Mouse (Mus musculus): ENCODE measurements around the gene Nln. TPM values are rescaled to one million over a fixed set of nuclear protein-coding genes. Genes with fewer than 3 reads are reported as not detected.

Gene Nln
- total and polyA plus RNA-seq, 3 experiments = 38.5 to 76.5 (median 51.2) TPM

DNA sequence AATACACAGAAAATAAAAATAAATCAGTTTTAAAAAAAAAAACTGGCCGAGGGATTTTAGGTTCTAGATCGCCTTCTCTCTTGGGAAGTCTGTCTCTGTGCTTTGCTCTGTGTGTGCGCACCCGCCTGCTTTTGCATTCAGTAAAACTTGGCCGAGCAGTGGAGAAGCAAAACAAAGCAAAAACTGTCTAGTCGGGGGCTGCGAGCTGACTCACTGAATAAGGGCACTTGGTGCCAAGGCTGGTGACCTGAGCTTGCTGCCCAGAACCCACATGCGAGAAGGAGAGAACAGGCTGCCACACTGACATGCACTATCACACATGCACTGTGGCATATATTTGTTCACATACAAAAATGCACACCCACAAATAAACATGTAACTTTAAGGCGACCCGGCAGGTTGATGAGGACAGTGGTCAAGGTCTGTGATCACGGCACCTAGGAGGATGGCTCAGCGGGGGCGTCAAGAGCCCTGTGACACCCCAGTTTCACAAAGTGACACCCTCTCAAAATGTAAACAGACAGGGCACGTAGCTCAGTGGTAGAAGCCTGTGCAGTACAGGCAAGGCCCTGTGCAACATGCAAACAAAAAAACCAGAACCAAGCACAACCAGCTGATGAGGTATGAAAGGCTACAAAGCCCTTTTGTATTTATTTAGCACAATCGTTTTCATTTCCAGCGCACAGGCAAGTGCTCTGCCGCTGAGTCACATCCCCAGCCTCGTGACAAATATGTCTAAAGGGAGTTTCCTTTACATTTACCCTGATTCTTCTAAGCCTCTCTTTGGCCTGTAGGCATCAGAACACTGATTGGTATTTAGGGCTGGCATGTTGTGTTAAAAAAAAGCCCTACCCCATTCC is 93.9 kb downstream of the Nln start:
- DNase-seq (ENCODE audit: extremely low read depth) = no peak
- in situ Hi-C loops (cut with MboI; ENCODE audit: low pct_ligation_motif_present, low pct_unique_long_range_greater_than_20kb, low sequenced_read_pairs) (no loop called here), dilution Hi-C loops (cut with MboI; ENCODE audit: extremely low pct_ligation_motif_present, extremely low pct_unique_long_range_greater_than_20kb, low sequenced_read_pairs) (no loop called here)
- H3K9me3 ChIP-seq (replicated peaks; ENCODE audit: low read length) = peaks cover 6% of the 10 kb centered on the region
- H3K4me2 ChIP-seq (ENCODE audit: insufficient read depth, low read depth, poor library complexity, severe bottlenecking) = no peak overlapping the region
- no peak overlapping the region for H3K9ac ChIP-seq (ENCODE audit: insufficient read depth, low read depth)
- H3K27ac ChIP-seq (ENCODE audit: insufficient read depth, low read depth) = no peak overlapping the region
- H3K36me3 ChIP-seq (replicated peaks in 1 of 2; ENCODE audit: control insufficient read depth in 1 of 2, insufficient read depth in 1 of 2, low read length in 1 of 2) = peaks cover 2 to 19% of the 10 kb centered on the region in 2 experiments
- H3K4me3 ChIP-seq (replicated peaks in 1 of 3; ENCODE audit: low read depth in 2 of 3, low read length in 2 of 3, poor library complexity in 1 of 3) = no peak overlapping the region
- no peaks in the 10 kb centered on the region for H3K27me3 ChIP-seq (replicated peaks)
- TF ChIP-seq MAZ (IDR thresholded peaks at IDR 0.05; ENCODE audit: low read depth, low read length) (no peak), IRF4 (IDR thresholded peaks at IDR 0.05; ENCODE audit: low read depth, low read length) (no peak), MYC (IDR thresholded peaks at IDR 0.05; ENCODE audit: low read depth, low read length) (no peak), CHD2 (IDR thresholded peaks at IDR 0.05; ENCODE audit: low read length) (no peak), MAFK (IDR thresholded peaks at IDR 0.05; ENCODE audit: insufficient replicate concordance, low read length) (no peak), KAT2A (IDR thresholded peaks at IDR 0.05; ENCODE audit: insufficient replicate concordance, low read length) (no peak), USF2 (conservative IDR thresholded peaks at IDR 0.05; ENCODE audit: low read depth, low read length) (no peak), UBTF (IDR thresholded peaks at IDR 0.05; ENCODE audit: low read depth, low read length) (no peak)
- peaks cover 0 to 20% of the 10 kb centered on the region in 2 experiments; a peak in 2 of 4 replicates for H3K4me1 ChIP-seq (ENCODE audit: control insufficient read depth in 1 of 2, insufficient read depth in 2 of 2)
- no peaks in the 10 kb centered on the region for H3K79me2 ChIP-seq (replicated peaks; ENCODE audit: control insufficient read depth, extremely low read depth, insufficient read depth, poor library complexity, severe bottlenecking)

- in situ Hi-C loops (cut with MboI; ENCODE audit: low pct_ligation_motif_present, low pct_unique_long_range_greater_than_20kb, low sequenced_read_pairs) = no loop called here
Measured at GRCm38 (mm10) chr13:104014038-104014437, 95.4 kb downstream of the Nln start.

DNA sequence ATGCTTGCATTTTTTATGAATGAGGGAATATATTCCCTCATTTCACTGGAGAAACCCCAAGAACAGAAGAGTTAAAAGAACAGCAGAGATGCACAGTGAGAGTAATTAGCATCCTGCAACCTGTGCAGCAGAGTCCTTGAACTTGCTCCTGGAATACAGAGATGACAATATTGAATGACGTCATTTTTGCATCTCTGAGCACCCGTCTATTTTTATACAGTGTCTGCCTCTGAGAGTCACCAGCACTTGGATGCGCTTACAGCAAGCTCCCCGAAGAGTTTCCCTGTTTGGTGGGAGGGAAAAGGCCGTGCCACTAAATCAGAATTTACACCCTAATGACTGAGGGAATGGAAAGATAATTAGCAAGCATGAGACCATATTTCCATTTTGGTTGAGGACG is 96.0 kb downstream of the Nln start:
- peaks cover 0 to 15% of the 10 kb centered on the region in 2 experiments; a peak in 2 of 4 replicates for H3K4me1 ChIP-seq (ENCODE audit: control insufficient read depth in 1 of 2, insufficient read depth in 2 of 2)
- in situ Hi-C loops (cut with MboI; ENCODE audit: low pct_ligation_motif_present, low pct_unique_long_range_greater_than_20kb, low sequenced_read_pairs) = no loop called here
- no peak for DNase-seq (ENCODE audit: extremely low read depth)

More at GRCm38 (mm10) chr13:104014038-104014437, 95.4 kb downstream of the Nln start:
- no peak for TF ChIP-seq IRF4 (IDR thresholded peaks at IDR 0.05; ENCODE audit: low read depth, low read length)
- TF ChIP-seq UBTF (IDR thresholded peaks at IDR 0.05; ENCODE audit: low read depth, low read length) = no peak
- no peak for TF ChIP-seq ELF1 (IDR thresholded peaks at IDR 0.05; ENCODE audit: low read depth, low read length)
- TF ChIP-seq MAFK (IDR thresholded peaks at IDR 0.05; ENCODE audit: insufficient replicate concordance, low read length) = no peak
- peaks cover 0 to 20% of the 10 kb centered on the region in 2 experiments; a peak in 2 of 4 replicates for H3K4me1 ChIP-seq (ENCODE audit: control insufficient read depth in 1 of 2, insufficient read depth in 2 of 2)
- H3K4me3 ChIP-seq (replicated peaks in 1 of 3; ENCODE audit: low read depth in 2 of 3, low read length in 2 of 3, poor library complexity in 1 of 3) = no peak overlapping the region
- H3K9me3 ChIP-seq (replicated peaks; ENCODE audit: low read length) = no peaks in the 10 kb centered on the region
- H3K9ac ChIP-seq (ENCODE audit: insufficient read depth, low read depth) = no peak overlapping the region
- no peak overlapping the region for H3K27ac ChIP-seq (ENCODE audit: insufficient read depth, low read depth)
- no peak overlapping the region for H3K4me2 ChIP-seq (ENCODE audit: insufficient read depth, low read depth, poor library complexity, severe bottlenecking)
- dilution Hi-C loops (cut with MboI; ENCODE audit: extremely low pct_ligation_motif_present, extremely low pct_unique_long_range_greater_than_20kb, low sequenced_read_pairs) = no loop called here
- DNase-seq (ENCODE audit: extremely low read depth) = no peak
- no peaks in the 10 kb centered on the region for H3K79me2 ChIP-seq (replicated peaks; ENCODE audit: control insufficient read depth, extremely low read depth, insufficient read depth, poor library complexity, severe bottlenecking)
- H3K27me3 ChIP-seq (replicated peaks) = no peaks in the 10 kb centered on the region
- H3K36me3 ChIP-seq (replicated peaks in 1 of 2; ENCODE audit: control insufficient read depth in 1 of 2, insufficient read depth in 1 of 2, low read length in 1 of 2) = peaks cover 2 to 9% of the 10 kb centered on the region in 2 experiments

More for the DNA sequence above, 96.0 kb downstream of the Nln start:
- Histone ChIP-seq H3K79me2 (replicated peaks; ENCODE audit: control insufficient read depth, extremely low read depth, insufficient read depth, poor library complexity, severe bottlenecking) (no peaks in the 10 kb centered on the region), H3K9me3 (replicated peaks; ENCODE audit: low read length) (no peaks in the 10 kb centered on the region), H3K4me2 (ENCODE audit: insufficient read depth, low read depth, poor library complexity, severe bottlenecking) (no peak overlapping the region), H3K27me3 (replicated peaks) (no peaks in the 10 kb centered on the region), H3K36me3 (replicated peaks in 1 of 2; ENCODE audit: control insufficient read depth in 1 of 2, insufficient read depth in 1 of 2, low read length in 1 of 2) (peaks cover 2 to 9% of the 10 kb centered on the region in 2 experiments), H3K9ac (ENCODE audit: insufficient read depth, low read depth) (no peak overlapping the region), H3K4me3 (replicated peaks in 1 of 3; ENCODE audit: low read depth in 2 of 3, low read length in 2 of 3, poor library complexity in 1 of 3) (no peak overlapping the region), H3K27ac (ENCODE audit: insufficient read depth, low read depth) (no peak overlapping the region)
- TF ChIP-seq JUND (conservative IDR thresholded peaks at IDR 0.05; ENCODE audit: low read depth, low read length) (no peak), BHLHE40 (IDR thresholded peaks at IDR 0.05; ENCODE audit: low read depth, low read length) (no peak), RCOR1 (conservative IDR thresholded peaks at IDR 0.05; ENCODE audit: low read depth, low read length) (no peak), MEF2A (IDR thresholded peaks at IDR 0.05; ENCODE audit: borderline replicate concordance, low read depth, low read length) (no peak), CTCF (conservative IDR thresholded peaks at IDR 0.05 in 1 of 2, IDR thresholded peaks at IDR 0.05 in 1 of 2; ENCODE audit: low read depth in 2 of 2, low read length in 2 of 2) (no peak), MYC (IDR thresholded peaks at IDR 0.05; ENCODE audit: low read depth, low read length) (no peak), ELF1 (IDR thresholded peaks at IDR 0.05; ENCODE audit: low read depth, low read length) (no peak), E2F4 (IDR thresholded peaks at IDR 0.05; ENCODE audit: insufficient replicate concordance, low read depth, low read length) (no peak), ETS1 (conservative IDR thresholded peaks at IDR 0.05; ENCODE audit: low read depth, low read length) (no peak), UBTF (IDR thresholded peaks at IDR 0.05; ENCODE audit: low read depth, low read length) (no peak), IRF4 (IDR thresholded peaks at IDR 0.05; ENCODE audit: low read depth, low read length) (no peak), POLR2A (IDR thresholded peaks at IDR 0.05; ENCODE audit: low read depth, low read length) (no peak), CHD2 (IDR thresholded peaks at IDR 0.05; ENCODE audit: low read length) (no peak), NELFE (IDR thresholded peaks at IDR 0.05; ENCODE audit: low read depth, low read length) (no peak), CHD1 (IDR thresholded peaks at IDR 0.05; ENCODE audit: low read depth, low read length) (no peak), JUN (IDR thresholded peaks at IDR 0.05; ENCODE audit: insufficient read depth, low read depth, low read length) (no peak)
- dilution Hi-C loops (cut with MboI; ENCODE audit: extremely low pct_ligation_motif_present, extremely low pct_unique_long_range_greater_than_20kb, low sequenced_read_pairs) = no loop called here

Data from CH12.LX (cell line).